Mouse (Mus musculus): ENCODE data around the gene Celf5.

- TF ChIP-seq GATA1 (IDR thresholded peaks at IDR 0.05; ENCODE audit: low read length), result no peak
- no peak for TF ChIP-seq TAL1 (IDR thresholded peaks at IDR 0.05; ENCODE audit: low read length)
Observed at GRCm38 (mm10) chr10:81418216-81419070, 64.1 kb downstream of the Celf5 start.

All from erythroblast, embryonic 14.5 days (primary cell).